Mouse (Mus musculus) neural tube, embryonic 12.5 days (tissue): ENCODE results near the gene Rnf227. TPM values are rescaled to one million over a fixed set of nuclear protein-coding genes. Genes with fewer than 3 reads are reported as not detected.

Experiments used
- polyA plus RNA-seq: library from polyadenylated mRNA; unstranded; fragments of >200 nt; fragmentation: Nextera tagmentation; extraction: Ambion mirVana; gene quantifications from 2 replicates; pipeline ENCODE4 v1.2.1, GENCODE M21; 2016

Rnf227 gene
- polyA plus RNA-seq, 1 experiment from 2014 or later: 51.3 TPM

Other genes starting within 250 kb of the Rnf227 start
- 7.4 and 9.0 TPM in 2 replicates for gene Per1, start 245.2 kb upstream of the Rnf227 start, polyA plus RNA-seq
- 0.28 TPM in 2 replicates for gene Hes7, start 220.1 kb upstream of the Rnf227 start, polyA plus RNA-seq
- not detected in 2 replicates for gene 9130213A22Rik, start 217.9 kb upstream of the Rnf227 start, polyA plus RNA-seq
- gene Aloxe3, start 214.6 kb upstream of the Rnf227 start, polyA plus RNA-seq: 0.65 TPM in 1 of 2 replicates, not detected in the other
- gene Alox12b, start 183.5 kb upstream of the Rnf227 start, polyA plus RNA-seq: 0.20 TPM in 1 of 2 replicates, not detected in the other
- 0.09 TPM in 1 of 2 replicates, not detected in the other for gene Alox8, start 142.6 kb upstream of the Rnf227 start, polyA plus RNA-seq
- gene Gucy2e, start 103.4 kb upstream of the Rnf227 start, polyA plus RNA-seq: 0.10 and 0.17 TPM in 2 replicates
- 32.1 and 32.6 TPM in 2 replicates for gene Cntrob, start 16.7 kb upstream of the Rnf227 start, polyA plus RNA-seq
- 179 and 194 TPM in 2 replicates for gene Trappc1, start 16.5 kb upstream of the Rnf227 start, polyA plus RNA-seq
- gene Kcnab3, start 14.2 kb upstream of the Rnf227 start, polyA plus RNA-seq: 5.6 and 5.8 TPM in 2 replicates
- 87.1 and 93.0 TPM in 2 replicates for gene Chd3, start 28.9 kb downstream of the Rnf227 start, polyA plus RNA-seq
- gene Naa38, start 55.0 kb downstream of the Rnf227 start, polyA plus RNA-seq: 105 and 111 TPM in 2 replicates
- 48.5 and 49.9 TPM in 2 replicates for gene Cyb5d1, start 55.2 kb downstream of the Rnf227 start, polyA plus RNA-seq
- 13.7 TPM in 2 replicates for gene Tmem88, start 57.8 kb downstream of the Rnf227 start, polyA plus RNA-seq
- 48.6 and 52.4 TPM in 2 replicates for gene Kdm6b, start 73.2 kb downstream of the Rnf227 start, polyA plus RNA-seq
- gene Dnah2, start 208.6 kb downstream of the Rnf227 start, polyA plus RNA-seq: 1.6 and 1.9 TPM in 2 replicates
- 54.4 and 57.4 TPM in 2 replicates for gene Efnb3, start 219.7 kb downstream of the Rnf227 start, polyA plus RNA-seq
- 32.2 and 32.4 TPM in 2 replicates for gene Wrap53, start 239.8 kb downstream of the Rnf227 start, polyA plus RNA-seq
- 116 and 120 TPM in 2 replicates for gene Trp53, start 239.9 kb downstream of the Rnf227 start, polyA plus RNA-seq